Mouse (Mus musculus) kidney, postnatal 0 days (tissue): ENCODE measurements around the gene Rasa4. TPM values are rescaled to one million over a fixed set of nuclear protein-coding genes. Genes with fewer than 3 reads are reported as not detected.
"Not testable (repeated sequence)": the region's sequence is repeated elsewhere in the genome, so short reads cannot be mapped to it uniquely, and the experiment has no call there.

Experiments
- ATAC-seq: fragments of 200-750 bp; cut with Nextera tagmentation; replicated peaks from 2 replicates; pipeline ENCODE4 v1.8.0; 2017; ENCODE audit warnings: low read depth, moderate number of reproducible peaks, moderate TSS enrichment, moderate library complexity; ENCODE audit not compliant: low FRiP score
- DNase-seq: peaks from one replicate; pipeline ENCODE4 v3.0.0-alpha.2; 2016; ENCODE audit warnings: low spot score
- H3K27ac ChIP-seq: fragments of 300-500 bp; sonication (generic); 2 replicates; pipeline ENCODE4 v1.5.1; 2014; ENCODE audit warnings: mild to moderate bottlenecking
- H3K27me3 ChIP-seq: fragments of 300-500 bp; sonication (generic); 2 replicates; pipeline ENCODE4 v1.6.1; 2014; ENCODE audit warnings: low read length, mixed read lengths; ENCODE audit not compliant: insufficient read depth
- H3K36me3 ChIP-seq: fragments of 300-500 bp; sonication (generic); 2 replicates; pipeline ENCODE4 v1.6.1; 2014; ENCODE audit warnings: low read length, mixed read lengths; ENCODE audit not compliant: insufficient read depth
- H3K4me1 ChIP-seq: fragments of 300-500 bp; sonication (generic); replicated peaks from 2 replicates; pipeline ENCODE4 v1.6.1; 2014; ENCODE audit warnings: antibody characterized with exemption, low read length, mixed read lengths; ENCODE audit not compliant: insufficient read depth
- H3K4me2 ChIP-seq: fragments of 300-500 bp; sonication (generic); 2 replicates; pipeline ENCODE4 v1.6.1; 2014; ENCODE audit warnings: mild to moderate bottlenecking, low read length, moderate library complexity, mixed read lengths
- H3K4me3 ChIP-seq: fragments of 300-500 bp; sonication (generic); replicated peaks from 2 replicates; pipeline ENCODE4 v1.5.1; 2014; ENCODE audit warnings: low read depth, low read length
- H3K9ac ChIP-seq: fragments of 300-500 bp; sonication (generic); 2 replicates; pipeline ENCODE4 v1.6.1; 2014; ENCODE audit warnings: low read depth, low read length
- H3K9me3 ChIP-seq: fragments of 300-500 bp; sonication (generic); replicated peaks from 2 replicates; pipeline ENCODE4 v1.6.1; 2016; ENCODE audit warnings: low read length, inconsistent platforms, mixed read lengths
- CTCF ChIP-seq: IDR thresholded peaks from 2 replicates; pipeline ENCODE4 v1.5.1; 2016; ENCODE audit warnings: antibody characterized with exemption, low read depth, mild to moderate bottlenecking, moderate library complexity
- WGBS: fragments of 180-500 bp; shearing (Covaris S2); extraction: QIAGEN DNeasy Blood & Tissue Kit; methylation state at CpG from one replicate; pipeline ENCODE4 v1.1.7; 2014; 5-methylcytosine and 5-hydroxymethylcytosine counted together
- polyA plus RNA-seq: library from polyadenylated mRNA; unstranded; fragments of >200 nt; fragmentation: Nextera tagmentation; extraction: Ambion mirVana; gene quantifications from 2 replicates; pipeline ENCODE4 v1.2.1, GENCODE M21; 2015

Gene Rasa4
- polyA plus RNA-seq, 1 experiment from 2014 or later, result 8.8 TPM

- H3K27me3 ChIP-seq, result no peaks in the 10 kb centered on the region
- TF ChIP-seq CTCF, result no peak
- no peaks in the 10 kb centered on the region for H3K36me3 ChIP-seq
- no peak overlapping the region for H3K4me3 ChIP-seq
- no peaks in the 10 kb centered on the region for H3K9me3 ChIP-seq
- WGBS, result 50% methylated on average over 2 of the region's 2 CpGs
- no peak overlapping the region for H3K4me2 ChIP-seq
- H3K9ac ChIP-seq, result no peak overlapping the region
- DNase-seq (no peak), ATAC-seq (no peak)
- no peak overlapping the region for H3K27ac ChIP-seq
- no peaks in the 10 kb centered on the region for H3K4me1 ChIP-seq
These were observed 42.5 kb upstream of the Rasa4 start for GRCm38 (mm10) chr5:136041260-136041659.

- WGBS, result 95% methylated on average over 8 of the region's 8 CpGs
- DNase-seq (no peak), ATAC-seq (no peak)
- Histone ChIP-seq H3K9me3 (no peaks in the 10 kb centered on the region), H3K27ac (no peak overlapping the region), H3K9ac (no peak overlapping the region), H3K36me3 (no peaks in the 10 kb centered on the region), H3K4me3 (no peak overlapping the region), H3K27me3 (no peaks in the 10 kb centered on the region), H3K4me1 (0 out of 2 replicates have a peak, but pooled peaks cover 2% of the 10 kb centered on the region), H3K4me2 (no peak overlapping the region)
- TF ChIP-seq CTCF, result no peak
These were observed 42.0 kb upstream of the Rasa4 start for GRCm38 (mm10) chr5:136041666-136042065.

GRCm38 (mm10) chr5:136044865-136045264 is 38.9 kb upstream of the Rasa4 start:
- Histone ChIP-seq H3K9me3 (no peaks in the 10 kb centered on the region), H3K4me2 (no peak overlapping the region), H3K27me3 (no peaks in the 10 kb centered on the region), H3K27ac (no peak overlapping the region), H3K36me3 (no peaks in the 10 kb centered on the region), H3K4me1 (0 out of 2 replicates have a peak, but pooled peaks cover 5% of the 10 kb centered on the region), H3K9ac (no peak overlapping the region), H3K4me3 (no peak overlapping the region)
- ATAC-seq (no peak), DNase-seq (no peak)
- TF ChIP-seq CTCF, result peak; percentile 47
- WGBS, result 70% methylated on average over 13 of the region's 13 CpGs

- DNase-seq (peak; percentile 41), ATAC-seq (no peak)
- no peak overlapping the region for H3K4me2 ChIP-seq
- H3K9ac ChIP-seq, result no peak overlapping the region
- H3K27me3 ChIP-seq, result no peaks in the 10 kb centered on the region
- WGBS, result 28% methylated on average over 9 of the region's 9 CpGs
- no peaks in the 10 kb centered on the region for H3K9me3 ChIP-seq
- peak; percentile 60; the same call in 1 of the 2 replicates for TF ChIP-seq CTCF
- H3K4me3 ChIP-seq, result no peak overlapping the region
- no peaks in the 10 kb centered on the region for H3K36me3 ChIP-seq
- H3K4me1 ChIP-seq, result 0 out of 2 replicates have a peak, but pooled peaks cover 10% of the 10 kb centered on the region
- no peak overlapping the region for H3K27ac ChIP-seq
These were observed 38.3 kb upstream of the Rasa4 start for GRCm38 (mm10) chr5:136045408-136045807.

GRCm38 (mm10) chr5:136045987-136046386 is 37.7 kb upstream of the Rasa4 start:
- H3K9me3 ChIP-seq, result no peaks in the 10 kb centered on the region
- no peaks in the 10 kb centered on the region for H3K27me3 ChIP-seq
- no peak overlapping the region for H3K4me3 ChIP-seq
- H3K9ac ChIP-seq, result no peak overlapping the region
- H3K27ac ChIP-seq, result no peak overlapping the region
- TF ChIP-seq CTCF, result peak; percentile 87
- H3K4me2 ChIP-seq, result no peak overlapping the region
- under 1% methylated on average over 10 of the region's 10 CpGs for WGBS
- ATAC-seq (no peak), DNase-seq (peak; percentile 89)
- H3K4me1 ChIP-seq, result peaks cover 10% of the 10 kb centered on the region; the same call in 1 of the 2 replicates
- no peaks in the 10 kb centered on the region for H3K36me3 ChIP-seq

- H3K27ac ChIP-seq, H3K4me3 ChIP-seq, H3K4me2 ChIP-seq, H3K36me3 ChIP-seq, ATAC-seq, H3K9ac ChIP-seq, H3K9me3 ChIP-seq, H3K27me3 ChIP-seq, DNase-seq: not testable (repeated sequence)
- peaks cover 22% of the 10 kb centered on the region for H3K4me1 ChIP-seq
These were observed 35.2 kb upstream of the Rasa4 start for GRCm38 (mm10) chr5:136048541-136048940.

GRCm38 (mm10) chr5:136049926-136050325 is 33.8 kb upstream of the Rasa4 start:
- Histone ChIP-seq H3K4me3 (no peak overlapping the region), H3K27ac (peak overlapping the region; percentile 60), H3K36me3 (no peaks in the 10 kb centered on the region), H3K27me3 (no peaks in the 10 kb centered on the region), H3K9me3 (no peaks in the 10 kb centered on the region), H3K9ac (no peak overlapping the region), H3K4me1 (peaks cover 22% of the 10 kb centered on the region), H3K4me2 (no peak overlapping the region)
- 9% methylated on average over 6 of the region's 6 CpGs for WGBS
- ATAC-seq (no peak), DNase-seq (peak; percentile 83)
- TF ChIP-seq CTCF, result no peak
